Mouse (Mus musculus) A20 (cell line): ENCODE results near the gene Dusp1.

Source experiments
- DNase-seq: peaks from one replicate; pipeline ENCODE4 v3.0.0-alpha.2; 2011; ENCODE audit warnings: low read depth, low spot score

The Dusp1 gene

GRCm38 (mm10) chr17:26561651-26562181 is at the start of gene Dusp1:
Dusp1 (minus strand) TSS chr17:26562128.
- DNase-seq: no peak

GRCm38 (mm10) chr17:26611328-26611727 is 49.4 kb upstream of the Dusp1 start:
- no peak for DNase-seq

GRCm38 (mm10) chr17:26609820-26610219 is 47.9 kb upstream of the Dusp1 start:
- DNase-seq: no peak

GRCm38 (mm10) chr17:26608877-26609276 is 46.9 kb upstream of the Dusp1 start:
- DNase-seq: no peak

- DNase-seq: no peak
These were observed 46.4 kb upstream of the Dusp1 start for GRCm38 (mm10) chr17:26608348-26608747.

GRCm38 (mm10) chr17:26606516-26606915 is 44.6 kb upstream of the Dusp1 start:
- no peak for DNase-seq

GRCm38 (mm10) chr17:26605636-26606035 is 43.7 kb upstream of the Dusp1 start:
- DNase-seq: peak; percentile 68

- DNase-seq: no peak
These were observed 41.4 kb upstream of the Dusp1 start for GRCm38 (mm10) chr17:26603311-26603710.

- DNase-seq: no peak
These were observed 40.5 kb upstream of the Dusp1 start for GRCm38 (mm10) chr17:26602371-26602885.

- no peak for DNase-seq
These were observed 40.0 kb upstream of the Dusp1 start for GRCm38 (mm10) chr17:26601926-26602325.

- no peak for DNase-seq
These were observed 39.6 kb upstream of the Dusp1 start for GRCm38 (mm10) chr17:26601514-26601913.

GRCm38 (mm10) chr17:26600913-26601447 is 39.1 kb upstream of the Dusp1 start:
- DNase-seq: peak; percentile 11

- DNase-seq: no peak
These were observed 36.9 kb upstream of the Dusp1 start for GRCm38 (mm10) chr17:26598845-26599244.

- DNase-seq: no peak
These were observed 35.0 kb upstream of the Dusp1 start for GRCm38 (mm10) chr17:26596856-26597481.

- no peak for DNase-seq
These were observed 34.3 kb upstream of the Dusp1 start for GRCm38 (mm10) chr17:26596168-26596658.

- DNase-seq: no peak
These were observed 33.7 kb upstream of the Dusp1 start for GRCm38 (mm10) chr17:26595448-26596167.

- DNase-seq: no peak
These were observed 33.0 kb upstream of the Dusp1 start for GRCm38 (mm10) chr17:26594958-26595357.

GRCm38 (mm10) chr17:26594171-26594570 is 32.2 kb upstream of the Dusp1 start:
- DNase-seq: no peak

GRCm38 (mm10) chr17:26593199-26593598 is 31.3 kb upstream of the Dusp1 start:
- no peak for DNase-seq

GRCm38 (mm10) chr17:26592510-26592909 is 30.6 kb upstream of the Dusp1 start:
- no peak for DNase-seq

- DNase-seq: no peak
These were observed 26.1 kb upstream of the Dusp1 start for GRCm38 (mm10) chr17:26587961-26588487.

GRCm38 (mm10) chr17:26584558-26585136 is 22.7 kb upstream of the Dusp1 start:
- DNase-seq: no peak
